Mouse (Mus musculus): ENCODE results near the gene Pygb. TPM values are rescaled to one million over a fixed set of nuclear protein-coding genes. Genes with fewer than 3 reads are reported as not detected.

Pygb gene
- polyA plus RNA-seq, 1 experiment from 2014 or later = 185 TPM

GRCm38 (mm10) chr2:150828164-150828563 lies 41.6 kb downstream of the Pygb start:
- Histone ChIP-seq H3K27ac (replicated peaks) (no peak overlapping the region), H3K4me2 (no peak overlapping the region), H3K27me3 (replicated peaks) (no peaks in the 10 kb centered on the region), H3K9me3 (no peaks in the 10 kb centered on the region), H3K9ac (no peak overlapping the region), H3K36me3 (peaks cover 100% of the 10 kb centered on the region), H3K4me3 (no peak overlapping the region), H3K4me1 (no peaks in the 10 kb centered on the region)
- 80% methylated on average over 3 of the region's 3 CpGs for WGBS
- no peak for ATAC-seq (ENCODE audit: extremely low read depth, insufficient number of reproducible peaks, low FRiP score, low TSS enrichment)

GRCm38 (mm10) chr2:150828654-150829053 lies 42.1 kb downstream of the Pygb start:
- H3K4me2 ChIP-seq = no peak overlapping the region
- 72% methylated on average over 4 of the region's 4 CpGs for WGBS
- no peaks in the 10 kb centered on the region for H3K4me1 ChIP-seq

GRCm38 (mm10) chr2:150830011-150830410 lies 43.5 kb downstream of the Pygb start:
- H3K9ac ChIP-seq = no peak overlapping the region
- no peak overlapping the region for H3K4me3 ChIP-seq
- WGBS = 89% methylated on average over 2 of the region's 2 CpGs
- no peaks in the 10 kb centered on the region for H3K9me3 ChIP-seq
- no peaks in the 10 kb centered on the region for H3K4me1 ChIP-seq
- no peak overlapping the region for H3K4me2 ChIP-seq
- H3K27ac ChIP-seq (replicated peaks) = no peak overlapping the region
- H3K27me3 ChIP-seq (replicated peaks) = no peaks in the 10 kb centered on the region
- no peak for ATAC-seq (ENCODE audit: extremely low read depth, insufficient number of reproducible peaks, low FRiP score, low TSS enrichment)
- H3K36me3 ChIP-seq = peaks cover 100% of the 10 kb centered on the region

More at GRCm38 (mm10) chr2:150828654-150829053, 42.1 kb downstream of the Pygb start:
- Histone ChIP-seq H3K27ac (replicated peaks) (no peak overlapping the region), H3K36me3 (peaks cover 100% of the 10 kb centered on the region), H3K27me3 (replicated peaks) (no peaks in the 10 kb centered on the region), H3K4me3 (no peak overlapping the region), H3K9me3 (no peaks in the 10 kb centered on the region), H3K9ac (no peak overlapping the region)
- no peak for ATAC-seq (ENCODE audit: extremely low read depth, insufficient number of reproducible peaks, low FRiP score, low TSS enrichment)

- peaks cover 92% of the 10 kb centered on the region for H3K36me3 ChIP-seq
- H3K9me3 ChIP-seq = no peaks in the 10 kb centered on the region
- H3K4me2 ChIP-seq = no peak overlapping the region
- H3K9ac ChIP-seq = no peak overlapping the region
- ATAC-seq (ENCODE audit: extremely low read depth, insufficient number of reproducible peaks, low FRiP score, low TSS enrichment) = no peak
- H3K4me3 ChIP-seq = no peak overlapping the region
- H3K27me3 ChIP-seq (replicated peaks) = no peaks in the 10 kb centered on the region
- 77% methylated on average over 3 of the region's 3 CpGs for WGBS
- no peak overlapping the region for H3K27ac ChIP-seq (replicated peaks)
- no peaks in the 10 kb centered on the region for H3K4me1 ChIP-seq
These were observed 44.4 kb downstream of the Pygb start for GRCm38 (mm10) chr2:150830911-150831441.

GRCm38 (mm10) chr2:150832029-150832428 lies 45.5 kb downstream of the Pygb start:
- no peak overlapping the region for H3K4me2 ChIP-seq
- no peak overlapping the region for H3K4me3 ChIP-seq
- peaks cover 84% of the 10 kb centered on the region for H3K36me3 ChIP-seq
- no peaks in the 10 kb centered on the region for H3K9me3 ChIP-seq
- no peaks in the 10 kb centered on the region for H3K4me1 ChIP-seq
- ATAC-seq (ENCODE audit: extremely low read depth, insufficient number of reproducible peaks, low FRiP score, low TSS enrichment) = no peak
- H3K27ac ChIP-seq (replicated peaks) = no peak overlapping the region
- H3K9ac ChIP-seq = no peak overlapping the region
- no peaks in the 10 kb centered on the region for H3K27me3 ChIP-seq (replicated peaks)
- whole genome bisulfite sequencing = 92% methylated on average over 7 of the region's 7 CpGs

- Histone ChIP-seq H3K36me3 (peaks cover 66% of the 10 kb centered on the region), H3K4me3 (no peak overlapping the region), H3K4me2 (no peak overlapping the region), H3K9ac (no peak overlapping the region), H3K4me1 (peaks cover under 1% of the 10 kb centered on the region; the same call in 1 of the 2 replicates), H3K27me3 (replicated peaks) (no peaks in the 10 kb centered on the region), H3K9me3 (no peaks in the 10 kb centered on the region), H3K27ac (replicated peaks) (no peak overlapping the region)
- 83% methylated on average over 7 of the region's 7 CpGs for WGBS
- ATAC-seq (ENCODE audit: extremely low read depth, insufficient number of reproducible peaks, low FRiP score, low TSS enrichment) = no peak
These were observed 48.1 kb downstream of the Pygb start for GRCm38 (mm10) chr2:150834616-150835015.

GRCm38 (mm10) chr2:150835975-150836374 lies 49.4 kb downstream of the Pygb start:
- H3K36me3 ChIP-seq = peaks cover 52% of the 10 kb centered on the region
- WGBS = 89% methylated on average over 4 of the region's 4 CpGs
- no peaks in the 10 kb centered on the region for H3K9me3 ChIP-seq
- H3K4me3 ChIP-seq = no peak overlapping the region
- no peak overlapping the region for H3K4me2 ChIP-seq
- ATAC-seq (ENCODE audit: extremely low read depth, insufficient number of reproducible peaks, low FRiP score, low TSS enrichment) = no peak
- H3K4me1 ChIP-seq = peaks cover 3% of the 10 kb centered on the region; the same call in 1 of the 2 replicates
- no peak overlapping the region for H3K9ac ChIP-seq
- H3K27ac ChIP-seq (replicated peaks) = no peak overlapping the region
- H3K27me3 ChIP-seq (replicated peaks) = no peaks in the 10 kb centered on the region

GRCm38 (mm10) chr2:150836906-150837305 lies 50.4 kb downstream of the Pygb start:
- Histone ChIP-seq H3K4me1 (peaks cover 3% of the 10 kb centered on the region; the same call in 1 of the 2 replicates), H3K27me3 (replicated peaks) (no peaks in the 10 kb centered on the region), H3K4me2 (no peak overlapping the region), H3K27ac (replicated peaks) (no peak overlapping the region), H3K9me3 (no peaks in the 10 kb centered on the region), H3K36me3 (peaks cover 43% of the 10 kb centered on the region), H3K4me3 (no peak overlapping the region), H3K9ac (no peak overlapping the region)
- no peak for ATAC-seq (ENCODE audit: extremely low read depth, insufficient number of reproducible peaks, low FRiP score, low TSS enrichment)
- 78% methylated on average over 15 of the region's 15 CpGs for WGBS

- Histone ChIP-seq H3K9me3 (no peaks in the 10 kb centered on the region), H3K4me3 (no peak overlapping the region), H3K27ac (replicated peaks) (no peak overlapping the region), H3K4me1 (peaks cover 3% of the 10 kb centered on the region; the same call in 1 of the 2 replicates), H3K36me3 (peaks cover 34% of the 10 kb centered on the region), H3K27me3 (replicated peaks) (no peaks in the 10 kb centered on the region), H3K9ac (no peak overlapping the region), H3K4me2 (no peak overlapping the region)
- WGBS = 92% methylated on average over 3 of the region's 3 CpGs
- ATAC-seq (ENCODE audit: extremely low read depth, insufficient number of reproducible peaks, low FRiP score, low TSS enrichment) = no peak
These were observed 51.2 kb downstream of the Pygb start for GRCm38 (mm10) chr2:150837781-150838180.

- 61% methylated on average over 12 of the region's 12 CpGs for WGBS
- Histone ChIP-seq H3K36me3 (peaks cover 13% of the 10 kb centered on the region), H3K27me3 (replicated peaks) (no peaks in the 10 kb centered on the region), H3K4me1 (peaks cover 3% of the 10 kb centered on the region; the same call in 1 of the 2 replicates), H3K9me3 (no peaks in the 10 kb centered on the region), H3K27ac (replicated peaks) (0 out of 2 replicates have a peak overlapping the region, but pooled peaks have one; percentile 20), H3K4me2 (no peak overlapping the region), H3K4me3 (no peak overlapping the region), H3K9ac (no peak overlapping the region)
- no peak for ATAC-seq (ENCODE audit: extremely low read depth, insufficient number of reproducible peaks, low FRiP score, low TSS enrichment)
These were observed 53.3 kb downstream of the Pygb start for GRCm38 (mm10) chr2:150839686-150840471.

- no peak for ATAC-seq (ENCODE audit: extremely low read depth, insufficient number of reproducible peaks, low FRiP score, low TSS enrichment)
- Histone ChIP-seq H3K4me3 (no peak overlapping the region), H3K4me1 (peaks cover 3% of the 10 kb centered on the region; the same call in 1 of the 2 replicates), H3K9ac (no peak overlapping the region), H3K36me3 (peaks cover 15% of the 10 kb centered on the region), H3K4me2 (no peak overlapping the region), H3K9me3 (no peaks in the 10 kb centered on the region), H3K27me3 (replicated peaks) (no peaks in the 10 kb centered on the region), H3K27ac (replicated peaks) (no peak overlapping the region)
- 77% methylated on average over 11 of the region's 11 CpGs for WGBS
These were observed 54.6 kb downstream of the Pygb start for GRCm38 (mm10) chr2:150841109-150841508.

All from heart, embryonic 13.5 days (tissue).